Mouse (Mus musculus): ENCODE results near the gene Zbtb32. TPM values are rescaled to one million over a fixed set of nuclear protein-coding genes. Genes with fewer than 3 reads are reported as not detected.

The Zbtb32 gene
- total and polyA plus RNA-seq, 3 experiments = 20.1 to 32.8 TPM; not detected in 1

DNA sequence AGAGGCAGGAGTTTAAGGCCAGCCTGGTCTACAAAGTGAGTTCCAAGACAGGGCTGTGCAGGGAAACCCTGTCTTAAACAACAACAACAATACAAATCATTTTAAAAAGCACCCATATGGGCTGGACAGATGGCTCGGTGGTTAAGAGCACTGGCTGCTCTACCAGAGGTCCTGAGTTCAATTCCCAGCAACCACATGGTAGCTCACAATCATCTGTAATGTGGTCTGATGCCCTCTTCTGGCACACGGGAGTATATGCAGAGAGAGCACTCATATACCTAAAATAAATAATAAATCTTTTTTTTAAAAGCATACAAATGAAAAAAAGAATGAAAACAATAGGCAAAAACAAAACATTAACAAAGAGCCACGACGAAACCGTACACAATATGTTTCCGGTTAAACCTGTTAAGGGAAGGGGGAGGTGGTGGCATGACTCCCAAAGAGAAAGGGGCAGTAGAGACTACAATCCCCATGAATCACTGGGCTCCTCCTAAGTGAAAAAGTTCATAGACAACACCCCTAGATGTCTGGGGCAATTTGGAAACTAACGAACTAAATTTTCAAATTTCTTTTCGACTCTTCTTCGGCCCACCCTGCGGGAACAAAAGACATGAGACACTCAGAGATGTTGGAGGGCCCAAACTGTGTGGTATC lies 47.1 kb downstream of the Zbtb32 start (continued):
- TF ChIP-seq MYC (IDR thresholded peaks at IDR 0.05; ENCODE audit: low read depth, low read length) (peak; percentile 89), TAL1 (IDR thresholded peaks at IDR 0.05; ENCODE audit: low read length) (no peak), MAFK (IDR thresholded peaks at IDR 0.05; ENCODE audit: borderline replicate concordance, low read depth, low read length) (no peak)

DNA sequence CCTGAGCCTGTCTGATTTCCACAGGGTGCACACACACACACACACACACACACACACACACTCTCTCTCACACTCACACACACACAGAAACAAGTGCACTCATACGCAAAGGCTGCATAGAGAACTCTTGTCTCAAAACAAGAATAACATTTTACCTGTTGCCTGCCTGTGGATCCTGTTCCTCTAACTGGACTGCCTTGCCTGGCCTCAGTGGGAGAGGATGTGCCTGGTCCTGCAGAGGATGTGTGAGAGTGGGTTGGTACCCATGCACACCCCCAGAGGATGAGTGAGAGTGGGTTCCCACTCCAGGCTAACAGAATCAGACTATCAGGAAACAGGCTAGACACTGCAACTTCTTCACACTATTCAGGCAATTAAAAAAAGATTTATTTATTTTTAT lies 48.1 kb downstream of the Zbtb32 start:
- Histone ChIP-seq H3K27me3 (ENCODE audit: control insufficient read depth in 1 of 2, insufficient read depth in 2 of 2, low read length in 2 of 2) (no peaks in the 10 kb centered on the region), H3K27ac (ENCODE audit: control insufficient read depth, low read depth, low read length) (no peak overlapping the region), H3K4me1 (ENCODE audit: control insufficient read depth in 1 of 2, insufficient read depth in 2 of 2, low read length in 2 of 2) (peaks cover 0 to 8% of the 10 kb centered on the region in 2 experiments; a peak in 1 of 4 replicates), H3K36me3 (ENCODE audit: control insufficient read depth in 1 of 2, insufficient read depth in 2 of 2, low read length in 2 of 2) (peaks cover 0 to 8% of the 10 kb centered on the region in 2 experiments; a peak in 3 of 4 replicates), H3K9me3 (replicated peaks; ENCODE audit: insufficient read depth, low read length) (no peaks in the 10 kb centered on the region), H3K79me2 (ENCODE audit: control insufficient read depth, insufficient read depth, low read length, poor library complexity) (peaks cover 2% of the 10 kb centered on the region; the same call in 1 of the 2 replicates), H3K4me3 (ENCODE audit: control insufficient read depth in 1 of 2, insufficient read depth in 1 of 2, low read depth in 2 of 2, low read length in 2 of 2) (no peak overlapping the region), H3K9ac (ENCODE audit: control insufficient read depth, low read depth, low read length, poor library complexity, severe bottlenecking) (no peak overlapping the region)
- DNase-seq (ENCODE audit: low read depth, low spot score) = no peak
- no peak for TF ChIP-seq NRF1 (IDR thresholded peaks at IDR 0.05; ENCODE audit: insufficient read depth, low read depth, low read length, poor library complexity, severe bottlenecking)
- TF ChIP-seq POLR2A (IDR thresholded peaks at IDR 0.05; ENCODE audit: control insufficient read depth in 1 of 2, insufficient read depth in 1 of 2, low read depth in 1 of 2, low read length in 2 of 2, poor library complexity in 1 of 2) = no peak
- no peak for TF ChIP-seq MAZ (IDR thresholded peaks at IDR 0.05; ENCODE audit: low read depth, low read length)
- no peak for TF ChIP-seq CHD2 (IDR thresholded peaks at IDR 0.05; ENCODE audit: low read length)
- no peak for TF ChIP-seq MAFK (IDR thresholded peaks at IDR 0.05; ENCODE audit: borderline replicate concordance, low read depth, low read length)
- no peak for TF ChIP-seq POLR2AphosphoS2 (IDR thresholded peaks at IDR 0.05; ENCODE audit: low read length)
- no peak for TF ChIP-seq MEF2A (IDR thresholded peaks at IDR 0.05; ENCODE audit: extremely low read depth, insufficient replicate concordance, low read depth, low read length, poor library complexity, severe bottlenecking)
- no peak for TF ChIP-seq KAT2A (conservative IDR thresholded peaks at IDR 0.05; ENCODE audit: low read depth, low read length)
- no peak for TF ChIP-seq TAL1 (IDR thresholded peaks at IDR 0.05; ENCODE audit: low read length)

DNA sequence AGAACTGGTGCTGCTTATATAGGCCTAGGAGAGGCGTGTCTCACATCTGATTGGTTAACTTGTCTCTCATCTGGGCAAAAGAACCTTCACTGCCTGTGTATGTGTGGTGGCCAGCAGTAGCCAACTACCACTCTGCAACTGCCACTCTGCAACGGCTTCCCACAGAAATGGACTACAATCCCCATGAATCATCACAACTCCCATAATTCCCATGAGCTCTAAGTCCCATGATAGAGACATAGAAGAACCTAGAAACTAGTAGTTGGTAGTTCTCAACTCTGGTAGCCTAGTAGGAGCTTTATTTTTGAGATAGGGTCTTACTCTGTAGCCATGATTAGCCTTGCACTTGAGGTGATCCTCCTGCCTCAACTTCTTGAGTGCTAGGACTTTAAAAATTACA lies 48.8 kb downstream of the Zbtb32 start:
- peaks cover 0 to 12% of the 10 kb centered on the region in 2 experiments; a peak in 3 of 4 replicates for H3K36me3 ChIP-seq (ENCODE audit: control insufficient read depth in 1 of 2, insufficient read depth in 2 of 2, low read length in 2 of 2)
- DNase-seq (ENCODE audit: low read depth, low spot score) = no peak
- H3K4me1 ChIP-seq (ENCODE audit: control insufficient read depth in 1 of 2, insufficient read depth in 2 of 2, low read length in 2 of 2) = peaks cover 0 to 12% of the 10 kb centered on the region in 2 experiments; a peak in 3 of 4 replicates
- no peak overlapping the region for H3K9ac ChIP-seq (ENCODE audit: control insufficient read depth, low read depth, low read length, poor library complexity, severe bottlenecking)
- no peaks in the 10 kb centered on the region for H3K27me3 ChIP-seq (ENCODE audit: control insufficient read depth in 1 of 2, insufficient read depth in 2 of 2, low read length in 2 of 2)
- peak; percentile 75 for TF ChIP-seq HCFC1 (IDR thresholded peaks at IDR 0.05; ENCODE audit: low read depth, low read length)
- no peak for TF ChIP-seq MAZ (IDR thresholded peaks at IDR 0.05; ENCODE audit: low read depth, low read length)
- TF ChIP-seq TBP (IDR thresholded peaks at IDR 0.05; ENCODE audit: low read depth, low read length) = no peak
- H3K79me2 ChIP-seq (ENCODE audit: control insufficient read depth, insufficient read depth, low read length, poor library complexity) = peaks cover 2% of the 10 kb centered on the region; the same call in 1 of the 2 replicates
- no peak overlapping the region for H3K4me3 ChIP-seq (ENCODE audit: control insufficient read depth in 1 of 2, insufficient read depth in 1 of 2, low read depth in 2 of 2, low read length in 2 of 2)
- no peak overlapping the region for H3K27ac ChIP-seq (ENCODE audit: control insufficient read depth, low read depth, low read length)
- no peaks in the 10 kb centered on the region for H3K9me3 ChIP-seq (replicated peaks; ENCODE audit: insufficient read depth, low read length)
